ENCODE assay signal across 12 mouse cellular contexts in the genomic region with DNA sequence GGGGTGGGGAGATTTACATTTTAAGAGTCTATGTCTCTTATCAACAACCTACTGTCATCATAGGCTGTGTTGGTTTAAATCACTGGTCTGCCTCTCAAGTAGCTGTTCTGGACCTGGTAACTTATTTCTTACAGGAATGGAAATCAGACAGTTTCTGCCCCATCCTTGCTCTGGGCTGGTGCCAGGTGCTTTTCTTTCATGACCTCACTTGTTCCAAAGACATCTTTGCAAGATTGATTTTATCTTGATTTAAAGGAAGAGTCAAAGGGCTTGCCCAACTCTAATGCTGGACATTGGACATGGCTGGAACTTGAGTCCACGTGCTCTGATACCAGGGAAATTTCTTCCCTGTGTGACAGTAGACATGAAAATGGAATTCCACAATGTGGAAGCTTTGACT.
"Had no signal": no experiment of that assay in that cellular context is flagged by ENCODE, and none has a peak within 500 bp of the region (broad histone marks: within the 10 kb centered on the region; RNA-seq: fewer than 3 reads in every experiment).

No protein-coding gene starts in this region.

- H3K36me3 ChIP-seq: liver, embryonic 13.5 days had no signal

- ATAC-seq: intestine, embryonic 16.5 days; lung, postnatal 0 days had no signal

- H3K4me3 ChIP-seq: layer of hippocampus, adult 2 months; liver, embryonic 13.5 days had no signal

- H3K27me3 ChIP-seq: liver, embryonic 13.5 days had no signal

- DNase-seq: kidney, adult 18-20 months; kidney, postnatal 14 days; kidney, postnatal 4 days; liver, embryonic 13.5 days; lung, embryonic 14.5 days; midbrain, embryonic 14.5 days; retina, postnatal 1 day; thymus, adult 18-20 months; thymus, postnatal 36 days had no signal

- H3K9me3 ChIP-seq: liver, embryonic 13.5 days had no signal

- H3K4me1 ChIP-seq: liver, embryonic 13.5 days had no signal

- H3K27ac ChIP-seq: layer of hippocampus, adult 2 months; liver, embryonic 13.5 days had no signal
